Mouse (Mus musculus): ENCODE data around the gene Pdzk1.

- no peak for TF ChIP-seq POLR2A (IDR thresholded peaks at IDR 0.05; ENCODE audit: borderline replicate concordance, extremely low read depth, low read depth, low read length)
- no peak for TF ChIP-seq CTCF (IDR thresholded peaks at IDR 0.05; ENCODE audit: insufficient read depth, low read length)
Measured at GRCm38 (mm10) chr3:96836414-96836813, 7.3 kb downstream of the Pdzk1 start.

Data from lung, adult 2 months (tissue).